Mouse (Mus musculus): ENCODE data around the gene 1700029P11Rik. TPM values are rescaled to one million over a fixed set of nuclear protein-coding genes. Genes with fewer than 3 reads are reported as not detected.

1700029P11Rik gene
- not detected in 2 replicates for polyA plus RNA-seq (2016; fragmentation: Nextera tagmentation; extraction: Ambion mirVana)

DNA sequence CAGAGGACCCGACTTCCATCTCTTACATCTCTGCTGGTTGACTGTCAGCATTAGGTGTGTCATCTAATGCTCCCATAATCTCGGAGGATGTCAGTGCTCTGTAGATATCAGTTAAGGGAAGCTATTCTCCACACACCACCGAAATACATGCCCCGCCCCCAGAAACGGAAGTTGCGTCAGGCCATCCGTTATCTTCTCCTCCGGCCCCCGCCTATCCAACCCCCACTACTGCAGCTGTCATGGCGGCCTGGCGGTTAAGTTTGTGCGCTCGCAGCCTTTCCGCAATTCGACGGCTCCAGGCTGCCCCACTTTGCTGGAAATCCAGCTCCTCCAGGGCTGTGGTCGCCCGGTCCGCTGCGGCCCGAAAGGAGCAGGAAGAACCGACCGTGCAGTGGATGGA lies at the start of gene 1700029P11Rik:
Gene 1700029P11Rik, plus strand, starts transcription at position 220 of the 400 bp plus-strand sequence.
- no peaks in the 10 kb centered on the region for H3K4me1 ChIP-seq
- WGBS = 91% methylated on average over 23 of the region's 23 CpGs
- DNase-seq (ENCODE audit: low spot score) = no peak

DNA sequence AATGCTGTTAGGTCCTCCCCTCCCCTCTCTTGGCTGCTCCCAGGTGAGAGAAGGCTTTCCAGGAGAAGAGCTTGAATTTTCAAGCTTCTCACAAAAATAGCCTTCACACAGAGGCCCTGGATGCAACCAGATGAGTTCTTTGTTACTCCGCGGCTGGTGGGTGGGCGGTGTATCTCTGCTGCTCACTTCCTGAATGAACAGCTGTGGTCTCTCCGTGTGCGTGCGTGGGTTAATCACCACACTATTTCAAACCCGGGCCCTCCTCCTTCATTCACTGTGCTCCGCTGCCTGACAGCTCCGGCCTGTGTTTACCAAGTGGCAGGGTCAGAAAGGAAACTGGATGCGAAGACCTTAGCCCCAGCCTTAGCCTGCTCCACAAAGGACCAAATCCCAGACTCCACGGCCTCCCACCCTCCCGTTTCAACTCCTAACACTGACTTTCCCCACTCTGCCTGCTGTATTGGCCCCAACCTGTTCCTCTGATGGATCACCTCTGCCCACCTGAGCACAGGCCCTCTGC lies 47.3 kb upstream of the 1700029P11Rik start:
- H3K4me1 ChIP-seq = peaks cover 20% of the 10 kb centered on the region
- peaks cover 13% of the 10 kb centered on the region for H3K27me3 ChIP-seq (ENCODE audit: insufficient read depth, poor library complexity, severe bottlenecking)
- H3K36me3 ChIP-seq = no peaks in the 10 kb centered on the region
- no peak for DNase-seq (ENCODE audit: low spot score)
- H3K27ac ChIP-seq = no peak overlapping the region
- no peaks in the 10 kb centered on the region for H3K9me3 ChIP-seq
- no peak overlapping the region for H3K4me3 ChIP-seq
- WGBS = 50% methylated on average over 12 of the region's 12 CpGs

More for the DNA sequence above, at the start of gene 1700029P11Rik:
- no peaks in the 10 kb centered on the region for H3K9me3 ChIP-seq
- H3K36me3 ChIP-seq = no peaks in the 10 kb centered on the region
- no peak within 1 kb of the TSS for H3K4me3 ChIP-seq
- no peaks in the 10 kb centered on the region for H3K27me3 ChIP-seq (ENCODE audit: insufficient read depth, poor library complexity, severe bottlenecking)
- H3K27ac ChIP-seq = no peak within 1 kb of the TSS

DNA sequence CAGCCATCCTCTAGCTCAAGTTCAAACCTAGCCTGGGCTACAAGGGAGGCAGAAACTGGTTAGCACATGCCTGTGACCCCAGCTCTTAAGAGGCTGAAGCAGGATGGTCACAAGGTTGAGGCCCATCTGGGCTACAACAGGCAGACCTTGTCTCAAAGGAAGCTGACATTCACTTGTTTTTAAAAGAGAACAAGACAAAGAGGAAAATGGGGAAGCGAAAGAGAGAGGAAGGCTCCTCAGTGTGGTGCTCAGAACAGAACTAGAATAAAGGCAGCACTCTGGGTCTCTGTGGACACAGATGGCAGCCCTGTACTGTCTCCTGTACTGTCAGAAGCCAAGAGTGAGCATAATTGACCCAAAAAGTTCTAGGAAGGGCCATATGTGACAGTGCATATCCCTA lies 46.4 kb upstream of the 1700029P11Rik start:
- Histone ChIP-seq H3K36me3 (no peaks in the 10 kb centered on the region), H3K27ac (no peak overlapping the region), H3K27me3 (ENCODE audit: insufficient read depth, poor library complexity, severe bottlenecking) (peaks cover 18% of the 10 kb centered on the region), H3K4me3 (no peak overlapping the region), H3K9me3 (no peaks in the 10 kb centered on the region), H3K4me1 (peaks cover 28% of the 10 kb centered on the region)
- DNase-seq (ENCODE audit: low spot score) = no peak
- WGBS = 74% methylated on average over 1 of the region's 1 CpGs

DNA sequence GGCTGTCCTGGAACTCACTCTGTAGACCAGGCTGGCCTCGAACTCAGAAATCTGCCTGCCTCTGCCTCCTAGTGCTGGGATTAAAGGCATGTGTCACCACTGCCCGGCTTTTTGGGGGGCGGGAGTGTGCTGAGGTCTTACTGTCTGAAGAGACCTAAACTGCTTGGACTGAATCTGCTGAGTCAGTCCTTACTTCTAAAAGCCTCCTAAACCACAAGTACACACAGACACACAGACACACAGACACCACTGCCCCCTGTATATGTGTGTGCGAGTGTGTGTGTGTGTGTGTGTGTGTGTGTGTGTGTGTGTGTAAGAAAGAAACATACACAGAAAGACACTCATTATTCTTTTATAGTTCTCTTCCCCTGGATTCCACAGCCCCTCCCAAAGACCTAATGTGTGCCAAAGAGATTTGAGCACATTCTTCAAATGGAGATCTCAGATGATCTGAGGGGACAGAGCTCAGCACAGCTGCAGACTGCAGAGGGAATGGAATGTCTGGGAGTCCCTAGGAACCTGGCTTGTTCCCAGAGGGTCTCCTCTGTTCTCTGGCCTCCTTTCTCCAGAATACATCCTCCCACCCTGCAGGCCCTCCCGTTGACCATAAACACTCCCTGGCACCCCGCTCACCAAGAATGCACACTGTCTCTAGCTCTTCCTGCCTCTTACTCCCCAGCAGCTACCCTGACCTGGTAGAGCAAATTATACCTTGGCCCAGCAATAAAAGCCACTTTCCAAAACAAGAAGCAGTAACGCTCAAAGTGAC lies 44.3 kb upstream of the 1700029P11Rik start:
- peak overlapping the region; percentile 77 for H3K27ac ChIP-seq

DNA sequence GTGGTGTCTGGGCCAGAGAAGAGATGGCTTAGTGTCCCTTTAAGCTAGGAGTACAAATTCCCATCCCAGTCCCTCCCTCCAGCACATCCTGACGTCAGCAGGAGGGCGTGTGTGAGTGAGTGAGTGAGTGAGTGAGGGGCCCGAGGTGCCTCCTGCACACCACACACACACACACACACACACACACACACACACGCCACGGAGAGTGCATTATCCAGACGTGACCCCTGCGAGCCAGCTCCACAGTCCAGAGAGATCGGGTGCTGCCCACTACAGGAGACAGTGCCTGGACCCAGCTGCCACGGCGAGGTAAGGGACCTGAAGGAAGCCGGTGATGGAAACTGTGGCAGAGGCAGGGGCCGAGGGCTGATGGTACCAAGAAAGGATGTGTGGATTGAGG lies 43.7 kb upstream of the 1700029P11Rik start, which contains the start of gene Csdc2:
Gene Csdc2, plus strand, starts transcription at position 81 of the 400 bp plus-strand sequence.
- Histone ChIP-seq H3K4me3 (peak within 1 kb of the TSS; percentile 62), H3K27ac (peak within 1 kb of the TSS; percentile 77), H3K4me1 (peaks cover 28% of the 10 kb centered on the region), H3K36me3 (no peaks in the 10 kb centered on the region), H3K9me3 (no peaks in the 10 kb centered on the region), H3K27me3 (ENCODE audit: insufficient read depth, poor library complexity, severe bottlenecking) (peaks cover 18% of the 10 kb centered on the region)
- DNase-seq (ENCODE audit: low spot score) = peak; percentile 82
- WGBS = under 1% methylated on average over 12 of the region's 12 CpGs

More for the DNA sequence above, 44.3 kb upstream of the 1700029P11Rik start:
- H3K27me3 ChIP-seq (ENCODE audit: insufficient read depth, poor library complexity, severe bottlenecking) = peaks cover 18% of the 10 kb centered on the region
- 53% methylated on average over 7 of the region's 7 CpGs for WGBS
- DNase-seq (ENCODE audit: low spot score) = no peak
- no peaks in the 10 kb centered on the region for H3K9me3 ChIP-seq
- peaks cover 28% of the 10 kb centered on the region for H3K4me1 ChIP-seq
- peak overlapping the region; percentile 62 for H3K4me3 ChIP-seq
- H3K36me3 ChIP-seq = no peaks in the 10 kb centered on the region

DNA sequence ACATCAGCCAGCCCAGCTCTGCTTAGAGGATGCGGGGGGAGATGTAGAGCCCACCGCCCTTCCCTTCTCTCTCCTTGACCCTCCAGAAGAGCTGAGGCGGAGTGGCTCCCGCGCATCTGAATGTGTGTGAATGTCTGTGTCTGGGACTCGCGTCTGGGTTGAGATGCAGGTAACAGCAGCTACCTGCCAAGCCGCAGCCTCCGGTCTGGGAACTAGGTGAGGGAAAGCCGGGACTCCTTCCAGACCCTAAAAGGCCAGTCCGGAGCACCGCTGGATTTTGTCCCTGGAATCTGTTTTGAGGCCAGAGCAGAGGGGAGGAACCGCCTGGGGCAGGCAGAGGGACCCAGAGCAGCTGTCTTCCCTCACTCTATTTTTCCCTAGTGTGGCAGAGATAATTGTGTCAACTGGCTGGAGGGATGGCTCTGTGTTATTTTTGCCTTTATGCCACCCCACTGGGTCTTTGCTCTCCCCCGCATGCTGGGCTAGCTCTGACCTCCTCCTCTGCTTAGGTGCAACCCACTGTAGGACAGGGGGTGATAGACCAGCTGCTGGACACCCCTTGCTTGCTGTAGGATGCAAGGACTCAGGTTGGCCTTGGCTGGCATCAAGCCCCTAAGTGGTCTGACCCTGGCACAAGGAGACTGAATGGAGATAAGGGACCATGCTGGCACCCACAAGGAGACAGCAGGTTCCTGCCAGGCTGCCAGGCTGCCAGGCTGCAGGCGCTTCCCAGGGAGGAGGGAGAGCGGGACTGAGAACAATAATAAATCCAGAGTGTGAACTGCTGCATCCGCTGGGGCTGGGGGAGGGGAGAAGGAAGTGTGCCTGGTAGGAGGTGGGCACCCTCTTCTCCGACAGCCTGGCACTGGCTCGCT lies 43.0 kb upstream of the 1700029P11Rik start:
- Histone ChIP-seq H3K27me3 (ENCODE audit: insufficient read depth, poor library complexity, severe bottlenecking) (peaks cover 18% of the 10 kb centered on the region), H3K36me3 (no peaks in the 10 kb centered on the region), H3K9me3 (no peaks in the 10 kb centered on the region), H3K4me1 (peaks cover 29% of the 10 kb centered on the region), H3K27ac (peak overlapping the region; percentile 77), H3K4me3 (peak overlapping the region; percentile 62)
- 10% methylated on average over 19 of the region's 19 CpGs for WGBS
- no peak for DNase-seq (ENCODE audit: low spot score)

DNA sequence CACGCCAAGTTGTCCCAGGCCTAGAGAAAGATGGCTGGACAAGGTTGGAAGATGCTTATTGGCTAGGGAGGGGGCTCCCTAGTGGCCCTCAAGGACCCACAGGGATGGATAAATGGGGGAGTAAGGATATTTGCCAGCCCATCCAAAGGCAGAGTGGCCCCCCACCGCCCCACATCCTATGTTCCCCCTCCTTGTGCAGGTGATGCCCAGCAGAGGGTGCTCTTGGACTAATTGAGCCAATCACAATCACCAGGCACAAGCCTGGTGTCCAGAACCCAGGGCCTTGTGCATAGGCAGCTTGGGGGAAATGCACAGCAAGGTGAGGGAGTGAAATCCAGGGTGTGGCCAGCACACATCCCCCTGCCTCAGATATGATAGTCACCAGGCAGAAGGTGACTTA lies 42.1 kb upstream of the 1700029P11Rik start:
- Histone ChIP-seq H3K4me3 (0 out of 2 replicates have a peak overlapping the region, but pooled peaks have one; percentile 24), H3K36me3 (no peaks in the 10 kb centered on the region), H3K9me3 (no peaks in the 10 kb centered on the region), H3K27me3 (ENCODE audit: insufficient read depth, poor library complexity, severe bottlenecking) (peaks cover 18% of the 10 kb centered on the region), H3K27ac (no peak overlapping the region), H3K4me1 (peaks cover 36% of the 10 kb centered on the region)
- DNase-seq (ENCODE audit: low spot score) = no peak
- WGBS = 29% methylated on average over 2 of the region's 2 CpGs

DNA sequence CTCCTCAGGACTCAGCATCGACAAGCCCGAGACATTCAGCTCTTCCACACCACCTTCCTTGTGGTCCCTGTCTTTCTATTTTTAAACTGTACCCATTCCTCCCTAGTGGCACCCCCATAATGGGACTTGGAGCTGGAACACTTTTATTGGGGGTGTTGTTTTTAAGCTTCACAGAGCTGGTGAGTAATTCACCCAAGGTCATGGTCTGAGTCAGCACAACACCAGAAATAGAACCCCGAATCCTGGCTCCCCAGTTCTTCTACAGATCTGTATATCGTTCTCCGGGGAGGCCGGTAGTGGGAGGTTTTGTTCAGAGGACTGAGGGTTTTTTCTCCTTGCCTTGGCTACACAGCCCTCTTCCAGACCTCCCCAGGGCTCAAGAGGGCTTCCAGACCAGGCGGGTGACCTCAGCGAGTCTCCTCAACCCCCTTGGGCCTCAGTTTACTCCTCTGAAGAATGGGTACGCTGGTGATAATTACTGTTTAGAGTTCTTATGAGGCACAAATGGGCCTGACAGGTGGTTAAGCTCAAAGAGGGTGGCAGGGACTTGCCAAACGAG lies 41.1 kb upstream of the 1700029P11Rik start:
- peaks cover 40% of the 10 kb centered on the region for H3K4me1 ChIP-seq
- H3K27ac ChIP-seq = no peak overlapping the region
- 87% methylated on average over 10 of the region's 10 CpGs for WGBS
- no peak overlapping the region for H3K4me3 ChIP-seq
- H3K9me3 ChIP-seq = no peaks in the 10 kb centered on the region
- H3K27me3 ChIP-seq (ENCODE audit: insufficient read depth, poor library complexity, severe bottlenecking) = peaks cover 15% of the 10 kb centered on the region
- DNase-seq (ENCODE audit: low spot score) = no peak
- H3K36me3 ChIP-seq = no peaks in the 10 kb centered on the region

DNA sequence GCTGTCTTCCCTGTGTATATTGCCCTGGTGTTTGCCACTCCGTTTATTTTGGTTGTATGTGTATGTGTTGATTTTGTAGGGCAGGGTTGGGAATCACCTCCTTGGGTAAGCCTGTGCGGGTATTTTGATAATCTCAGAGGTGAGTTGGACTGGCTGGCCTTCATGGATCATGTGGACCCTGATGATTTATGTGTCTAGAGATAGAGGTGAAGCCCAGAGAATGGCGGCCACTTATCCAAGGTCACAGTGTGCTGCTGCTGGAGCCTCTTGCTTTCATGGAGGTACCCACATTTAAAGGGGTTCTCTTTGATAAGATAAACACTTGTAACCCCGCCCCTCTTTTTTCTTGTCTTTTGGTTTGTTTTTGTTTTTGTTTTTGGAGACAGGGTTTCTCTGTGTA lies 40.6 kb upstream of the 1700029P11Rik start:
- 78% methylated on average over 4 of the region's 4 CpGs for WGBS
- Histone ChIP-seq H3K4me3 (no peak overlapping the region), H3K4me1 (peaks cover 40% of the 10 kb centered on the region), H3K9me3 (no peaks in the 10 kb centered on the region), H3K27me3 (ENCODE audit: insufficient read depth, poor library complexity, severe bottlenecking) (peaks cover 15% of the 10 kb centered on the region), H3K27ac (no peak overlapping the region), H3K36me3 (no peaks in the 10 kb centered on the region)
- no peak for DNase-seq (ENCODE audit: low spot score)

DNA sequence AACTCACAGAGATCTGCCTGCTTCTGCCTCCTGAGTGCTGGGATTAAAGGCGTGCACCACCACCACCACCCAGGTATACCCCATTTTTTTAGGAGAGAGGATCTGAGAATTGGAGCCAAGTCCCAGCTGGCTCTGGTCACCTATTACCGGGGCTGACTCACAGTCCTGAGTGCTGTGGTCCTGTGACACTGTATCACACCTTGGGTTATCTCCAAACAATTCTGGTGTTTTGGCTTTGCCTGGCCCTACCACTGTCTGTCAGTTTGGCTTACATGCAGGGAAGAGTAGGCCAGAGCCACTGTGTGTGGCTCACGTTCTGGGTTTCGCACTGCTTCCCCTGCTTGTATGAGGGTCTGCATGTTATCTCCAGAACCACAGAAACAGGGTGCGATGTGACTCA lies 40.1 kb upstream of the 1700029P11Rik start:
- WGBS = 83% methylated on average over 5 of the region's 5 CpGs
- H3K36me3 ChIP-seq = no peaks in the 10 kb centered on the region
- H3K9me3 ChIP-seq = no peaks in the 10 kb centered on the region
- H3K27ac ChIP-seq = no peak overlapping the region
- H3K27me3 ChIP-seq (ENCODE audit: insufficient read depth, poor library complexity, severe bottlenecking) = peaks cover 15% of the 10 kb centered on the region
- DNase-seq (ENCODE audit: low spot score) = no peak
- H3K4me3 ChIP-seq = no peak overlapping the region
- peaks cover 40% of the 10 kb centered on the region for H3K4me1 ChIP-seq

DNA sequence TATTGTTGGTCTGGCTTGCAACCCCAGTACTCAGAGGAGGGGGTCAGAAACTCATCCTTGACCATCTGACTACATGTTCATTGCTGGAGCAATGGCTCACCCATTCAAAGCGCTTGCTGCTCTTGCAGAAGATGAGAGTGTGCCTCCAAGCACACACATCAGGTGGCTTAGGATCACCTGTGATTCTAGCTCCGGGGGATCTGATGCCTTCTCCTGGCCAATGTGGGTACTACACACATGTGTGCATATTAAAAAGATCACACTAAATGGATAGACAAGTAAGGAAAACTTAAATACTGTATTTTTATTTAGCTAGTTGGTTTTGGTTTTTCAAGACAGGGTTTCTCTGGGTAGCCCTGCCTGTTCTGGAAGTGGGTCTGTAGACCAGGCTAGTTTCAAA lies 39.3 kb upstream of the 1700029P11Rik start:
- H3K27ac ChIP-seq = no peak overlapping the region
- H3K4me3 ChIP-seq = no peak overlapping the region
- WGBS = 92% methylated on average over 2 of the region's 2 CpGs
- peaks cover 40% of the 10 kb centered on the region for H3K4me1 ChIP-seq
- no peak for DNase-seq (ENCODE audit: low spot score)
- no peaks in the 10 kb centered on the region for H3K36me3 ChIP-seq
- peaks cover 15% of the 10 kb centered on the region for H3K27me3 ChIP-seq (ENCODE audit: insufficient read depth, poor library complexity, severe bottlenecking)
- no peaks in the 10 kb centered on the region for H3K9me3 ChIP-seq

DNA sequence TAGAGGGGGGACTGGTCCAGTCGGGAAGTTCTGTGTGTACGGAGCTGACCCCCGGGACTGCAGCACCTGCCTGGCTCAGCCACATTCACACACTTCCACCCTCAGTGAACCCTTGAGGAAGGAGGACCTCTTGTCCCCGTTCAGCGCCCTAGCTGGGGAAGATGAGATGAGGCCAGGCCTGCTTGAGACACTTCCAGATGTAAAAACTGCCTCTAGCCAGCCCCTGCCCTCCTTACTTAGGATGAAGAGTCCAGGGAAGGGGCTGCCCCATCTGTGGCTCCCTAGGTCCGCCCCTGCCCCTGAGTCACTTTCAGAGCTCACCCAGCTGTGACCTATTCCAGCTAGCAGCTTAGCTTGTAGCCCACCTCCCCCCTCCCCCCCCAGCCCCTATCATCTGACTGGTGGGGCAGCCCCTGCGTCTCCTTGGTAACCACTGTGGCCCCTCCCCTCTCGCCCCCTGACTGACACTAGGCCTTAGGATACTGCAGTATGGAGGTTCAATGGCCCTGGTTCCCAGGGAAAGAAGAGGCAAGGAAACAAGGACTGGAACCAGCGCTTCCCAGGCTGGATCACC lies 37.1 kb upstream of the 1700029P11Rik start:
- Histone ChIP-seq H3K36me3 (no peaks in the 10 kb centered on the region), H3K4me1 (peaks cover 21% of the 10 kb centered on the region), H3K9me3 (no peaks in the 10 kb centered on the region), H3K4me3 (no peak overlapping the region), H3K27me3 (ENCODE audit: insufficient read depth, poor library complexity, severe bottlenecking) (peaks cover 2% of the 10 kb centered on the region; the same call in 1 of the 2 replicates), H3K27ac (peak overlapping the region; percentile 16; the same call in 1 of the 2 replicates)
- no peak for DNase-seq (ENCODE audit: low spot score)
- 26% methylated on average over 9 of the region's 9 CpGs for WGBS
